Mouse (Mus musculus): ENCODE measurements around the gene Tpsab1. TPM values are rescaled to one million over a fixed set of nuclear protein-coding genes. Genes with fewer than 3 reads are reported as not detected.

The Tpsab1 gene
- total RNA-seq, 2 experiments from 2014 or later: not detected

Other genes with a start within 250 kb of the Tpsab1 start
- 3.9 and 4.4 TPM in 2 replicates for gene Telo2, start 229.6 kb downstream of the Tpsab1 start, total RNA-seq (2015)
- gene Telo2, start 229.6 kb downstream of the Tpsab1 start, total RNA-seq (2017): 8.8 and 11.3 TPM in 2 replicates
- not detected in 2 replicates for gene Ptx4, start 224.8 kb downstream of the Tpsab1 start, total RNA-seq (2015)
- gene Ptx4, start 224.8 kb downstream of the Tpsab1 start, total RNA-seq (2017): not detected in 2 replicates
- gene Clcn7, start 212.2 kb downstream of the Tpsab1 start, total RNA-seq (2015): 12.3 and 13.1 TPM in 2 replicates
- gene Clcn7, start 212.2 kb downstream of the Tpsab1 start, total RNA-seq (2017): 16.6 and 18.3 TPM in 2 replicates
- not detected in 2 replicates for gene Ccdc154, start 183.1 kb downstream of the Tpsab1 start, total RNA-seq (2015)
- 0.11 TPM in 1 of 2 replicates, not detected in the other for gene Ccdc154, start 183.1 kb downstream of the Tpsab1 start, total RNA-seq (2017)
- gene Gm38655, start 170.1 kb downstream of the Tpsab1 start, total RNA-seq (2015): not detected in 2 replicates
- gene Gm38655, start 170.1 kb downstream of the Tpsab1 start, total RNA-seq (2017): not detected in 2 replicates
- gene BC003965, start 161.0 kb downstream of the Tpsab1 start, total RNA-seq (2015): 9.7 and 10.8 TPM in 2 replicates
- gene BC003965, start 161.0 kb downstream of the Tpsab1 start, total RNA-seq (2017): 2.7 and 5.9 TPM in 2 replicates
- 7.3 and 7.7 TPM in 2 replicates for gene Unkl, start 157.2 kb downstream of the Tpsab1 start, total RNA-seq (2015)
- gene Unkl, start 157.2 kb downstream of the Tpsab1 start, total RNA-seq (2017): 7.3 and 10.5 TPM in 2 replicates
- 17.1 and 19.0 TPM in 2 replicates for gene Gnptg, start 105.4 kb downstream of the Tpsab1 start, total RNA-seq (2015)
- gene Gnptg, start 105.4 kb downstream of the Tpsab1 start, total RNA-seq (2017): 12.3 and 13.0 TPM in 2 replicates
- gene Tsr3, start 105.4 kb downstream of the Tpsab1 start, total RNA-seq (2015): 7.3 and 9.2 TPM in 2 replicates
- gene Tsr3, start 105.4 kb downstream of the Tpsab1 start, total RNA-seq (2017): 15.0 and 22.8 TPM in 2 replicates
- gene Baiap3, start 89.2 kb downstream of the Tpsab1 start, total RNA-seq (2015): 3.3 and 3.7 TPM in 2 replicates
- gene Baiap3, start 89.2 kb downstream of the Tpsab1 start, total RNA-seq (2017): 1.8 and 4.0 TPM in 2 replicates
- 270 and 309 TPM in 2 replicates for gene Ube2i, start 70.9 kb downstream of the Tpsab1 start, total RNA-seq (2015)
- gene Ube2i, start 70.9 kb downstream of the Tpsab1 start, total RNA-seq (2017): 214 and 226 TPM in 2 replicates
- 432 and 451 TPM in 2 replicates for gene Prss34, start 47.2 kb downstream of the Tpsab1 start, total RNA-seq (2015)
- gene Prss34, start 47.2 kb downstream of the Tpsab1 start, total RNA-seq (2017): 249 and 277 TPM in 2 replicates
- gene Prss28, start 36.9 kb downstream of the Tpsab1 start, total RNA-seq (2015): 0.18 and 1.8 TPM in 2 replicates
- 1.3 and 2.0 TPM in 2 replicates for gene Prss28, start 36.9 kb downstream of the Tpsab1 start, total RNA-seq (2017)
- not detected in 2 replicates for gene Prss29, start 26.9 kb downstream of the Tpsab1 start, total RNA-seq (2015)
- gene Prss29, start 26.9 kb downstream of the Tpsab1 start, total RNA-seq (2017): not detected in 2 replicates
- not detected in 2 replicates for gene Tpsb2, start 20.7 kb upstream of the Tpsab1 start, total RNA-seq (2015)
- gene Tpsb2, start 20.7 kb upstream of the Tpsab1 start, total RNA-seq (2017): not detected in 2 replicates
- gene Tpsg1, start 23.7 kb upstream of the Tpsab1 start, total RNA-seq (2015): not detected in 2 replicates
- gene Tpsg1, start 23.7 kb upstream of the Tpsab1 start, total RNA-seq (2017): not detected in 2 replicates
- gene Cacna1h, start 88.2 kb upstream of the Tpsab1 start, total RNA-seq (2015): 0.05 TPM in 1 of 2 replicates, not detected in the other
- not detected in 2 replicates for gene Cacna1h, start 88.2 kb upstream of the Tpsab1 start, total RNA-seq (2017)
- gene Tekt4, start 109.1 kb upstream of the Tpsab1 start, total RNA-seq (2015): not detected in 2 replicates
- not detected in 2 replicates for gene Tekt4, start 109.1 kb upstream of the Tpsab1 start, total RNA-seq (2017)
- not detected in 2 replicates for gene Sstr5, start 151.7 kb upstream of the Tpsab1 start, total RNA-seq (2015)
- not detected in 2 replicates for gene Sstr5, start 151.7 kb upstream of the Tpsab1 start, total RNA-seq (2017)
- gene Sox8, start 225.1 kb upstream of the Tpsab1 start, total RNA-seq (2015): not detected in 2 replicates
- not detected in 2 replicates for gene Sox8, start 225.1 kb upstream of the Tpsab1 start, total RNA-seq (2017)
- 37.8 and 38.4 TPM in 2 replicates for gene Lmf1, start 233.5 kb upstream of the Tpsab1 start, total RNA-seq (2015)
- gene Lmf1, start 233.5 kb upstream of the Tpsab1 start, total RNA-seq (2017): 16.7 and 17.0 TPM in 2 replicates